Mouse (Mus musculus): ENCODE measurements around the gene Cct6b. TPM values are rescaled to one million over a fixed set of nuclear protein-coding genes. Genes with fewer than 3 reads are reported as not detected.

The Cct6b gene
- total RNA-seq (2015), result 0.30 and 0.32 TPM in 2 replicates
- total RNA-seq (2017), result 0.08 and 0.37 TPM in 2 replicates

- peak; percentile 95 for ATAC-seq (replicated peaks; ENCODE audit: poor library complexity)
Measured at GRCm38 (mm10) chr11:82763742-82764437, at the start of gene Cct6b, which contains the start of gene Zfp830. TSS of gene Cct6b (minus strand) at chr11:82764321. TSS of gene Zfp830 (plus strand) at chr11:82764345.

GRCm38 (mm10) chr11:82808485-82808884, 44.4 kb upstream of the Cct6b start:
- ATAC-seq (replicated peaks; ENCODE audit: poor library complexity), result no peak

- no peak for ATAC-seq (replicated peaks; ENCODE audit: poor library complexity)
Measured at GRCm38 (mm10) chr11:82807370-82807769, 43.2 kb upstream of the Cct6b start.

- peak; percentile 30 for ATAC-seq (replicated peaks; ENCODE audit: poor library complexity)
Measured at GRCm38 (mm10) chr11:82806656-82807055, 42.5 kb upstream of the Cct6b start.

GRCm38 (mm10) chr11:82783453-82783852, 19.3 kb upstream of the Cct6b start:
- ATAC-seq (replicated peaks; ENCODE audit: poor library complexity), result no peak

GRCm38 (mm10) chr11:82782197-82782596, 18.1 kb upstream of the Cct6b start:
- no peak for ATAC-seq (replicated peaks; ENCODE audit: poor library complexity)

GRCm38 (mm10) chr11:82780983-82781903, 17.1 kb upstream of the Cct6b start, which contains the start of gene Lig3:
TSS of gene Lig3 (plus strand) at chr11:82781108.
- ATAC-seq (replicated peaks; ENCODE audit: poor library complexity), result peak; percentile 92

- no peak for ATAC-seq (replicated peaks; ENCODE audit: poor library complexity)
Measured at GRCm38 (mm10) chr11:82780134-82780533, 16.0 kb upstream of the Cct6b start.

GRCm38 (mm10) chr11:82764438-82764924, 360 bp upstream of the Cct6b start:
- peak; percentile 37 for ATAC-seq (replicated peaks; ENCODE audit: poor library complexity)

GRCm38 (mm10) chr11:82763261-82763660, 860 bp downstream of the Cct6b start:
- ATAC-seq (replicated peaks; ENCODE audit: poor library complexity), result no peak

GRCm38 (mm10) chr11:82762286-82762829, 1.8 kb downstream of the Cct6b start:
- ATAC-seq (replicated peaks; ENCODE audit: poor library complexity), result no peak

GRCm38 (mm10) chr11:82755919-82756318, 8.2 kb downstream of the Cct6b start:
- ATAC-seq (replicated peaks; ENCODE audit: poor library complexity), result no peak

GRCm38 (mm10) chr11:82752349-82753115, 11.6 kb downstream of the Cct6b start:
- peak; percentile 58 for ATAC-seq (replicated peaks; ENCODE audit: poor library complexity)

- ATAC-seq (replicated peaks; ENCODE audit: poor library complexity), result peak; percentile 92
Measured at GRCm38 (mm10) chr11:82746857-82747366, 17.2 kb downstream of the Cct6b start.

- peak; percentile 87 for ATAC-seq (replicated peaks; ENCODE audit: poor library complexity)
Measured at GRCm38 (mm10) chr11:82746138-82746537, 18.0 kb downstream of the Cct6b start.

GRCm38 (mm10) chr11:82739006-82739405, 25.1 kb downstream of the Cct6b start:
- no peak for ATAC-seq (replicated peaks; ENCODE audit: poor library complexity)

- ATAC-seq (replicated peaks; ENCODE audit: poor library complexity), result no peak
Measured at GRCm38 (mm10) chr11:82734227-82734626, 29.9 kb downstream of the Cct6b start.

GRCm38 (mm10) chr11:82726862-82727261, 37.3 kb downstream of the Cct6b start:
- no peak for ATAC-seq (replicated peaks; ENCODE audit: poor library complexity)

GRCm38 (mm10) chr11:82719294-82719693, 44.8 kb downstream of the Cct6b start:
- ATAC-seq (replicated peaks; ENCODE audit: poor library complexity), result peak; percentile 44; the same call in 1 of the 2 replicates

GRCm38 (mm10) chr11:82712681-82713080, 51.4 kb downstream of the Cct6b start:
- ATAC-seq (replicated peaks; ENCODE audit: poor library complexity), result no peak

Data from megakaryocyte progenitor cell, adult 5-6 weeks (primary cell).